Mouse (Mus musculus): Measurements from ENCODE around the gene Cacna2d2. TPM values are rescaled to one million over a fixed set of nuclear protein-coding genes. Genes with fewer than 3 reads are reported as not detected.

The Cacna2d2 gene
- total and polyA plus RNA-seq, 3 experiments = 6.9 to 12.1 (median 7.1) TPM

- DNase-seq = no peak
Observed at GRCm38 (mm10) chr9:107456667-107457066, 57.3 kb downstream of the Cacna2d2 start.

- DNase-seq = no peak
Observed at GRCm38 (mm10) chr9:107462907-107463306, 63.5 kb downstream of the Cacna2d2 start.

- peak; percentile 86 for DNase-seq
Observed at GRCm38 (mm10) chr9:107463509-107463908, 64.1 kb downstream of the Cacna2d2 start.

DNA sequence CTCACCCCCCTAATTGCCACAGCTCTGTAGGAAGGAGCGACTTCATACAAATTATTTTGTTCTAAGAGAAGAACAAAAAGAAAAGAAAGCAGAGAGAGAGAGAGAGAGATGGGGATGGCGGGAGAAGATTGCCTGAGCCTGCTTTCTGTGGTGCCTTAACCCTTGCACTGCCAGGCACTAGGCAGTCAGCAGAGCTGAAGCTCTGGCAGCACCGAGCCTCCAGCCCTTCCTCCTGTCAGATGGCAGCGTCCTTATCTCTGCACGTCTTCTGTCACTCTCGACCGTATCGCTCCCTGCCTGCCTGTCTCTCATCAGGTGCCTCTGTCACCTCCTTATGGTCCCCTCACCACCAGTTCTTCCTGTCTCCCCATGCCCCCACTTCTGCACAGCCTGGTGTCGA lies 64.7 kb downstream of the Cacna2d2 start:
- no peak for DNase-seq

DNA sequence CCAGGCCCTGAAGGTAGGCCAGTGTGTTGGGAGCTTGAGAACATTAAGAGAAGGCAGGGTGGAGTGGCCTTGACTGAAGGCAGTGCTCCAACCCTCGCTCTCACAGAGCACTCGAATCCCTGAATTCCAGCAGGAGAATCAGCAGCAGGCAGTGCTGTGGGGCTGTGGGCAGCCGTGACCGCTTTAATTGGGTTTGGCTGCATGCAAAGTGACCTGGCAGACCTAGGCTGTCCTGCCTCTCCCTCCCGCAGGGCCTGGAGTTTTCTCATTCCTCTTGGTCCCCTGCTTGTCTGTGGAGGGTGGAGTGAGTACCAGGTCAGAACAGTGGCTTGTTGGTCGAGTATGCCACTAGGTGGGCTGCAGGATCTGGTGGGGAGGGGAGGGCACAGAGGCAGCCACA lies 66.2 kb downstream of the Cacna2d2 start:
- no peak for DNase-seq

DNA sequence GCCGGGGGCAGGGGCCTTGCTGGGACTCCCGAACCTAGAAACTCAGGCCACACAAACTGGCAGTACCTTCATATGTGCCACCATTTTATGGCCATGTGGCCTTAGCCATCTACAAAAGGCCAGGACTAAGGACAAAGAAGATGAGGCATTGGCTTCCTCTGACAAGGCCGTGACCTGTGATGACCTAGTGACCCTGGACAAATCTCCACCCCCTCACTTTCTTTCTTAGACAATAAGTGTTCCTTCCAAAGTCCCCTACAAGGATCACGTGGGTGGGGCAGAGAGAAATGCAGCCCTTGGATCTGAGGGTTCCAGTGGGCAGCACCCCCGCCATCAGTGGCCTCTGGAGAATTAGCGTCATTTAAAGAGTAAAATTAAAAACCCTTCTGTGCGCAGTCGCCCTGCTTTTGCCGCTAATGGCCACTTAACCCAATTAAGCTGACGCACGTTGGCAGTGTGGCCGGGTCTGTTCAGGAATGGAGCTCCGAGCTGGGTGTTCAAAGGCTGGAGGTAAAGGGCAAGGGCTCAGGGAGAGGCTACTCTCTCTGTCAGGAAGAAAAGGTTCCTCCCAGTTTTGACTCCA lies 69.9 kb downstream of the Cacna2d2 start:
- peak; percentile 20 for DNase-seq

DNA sequence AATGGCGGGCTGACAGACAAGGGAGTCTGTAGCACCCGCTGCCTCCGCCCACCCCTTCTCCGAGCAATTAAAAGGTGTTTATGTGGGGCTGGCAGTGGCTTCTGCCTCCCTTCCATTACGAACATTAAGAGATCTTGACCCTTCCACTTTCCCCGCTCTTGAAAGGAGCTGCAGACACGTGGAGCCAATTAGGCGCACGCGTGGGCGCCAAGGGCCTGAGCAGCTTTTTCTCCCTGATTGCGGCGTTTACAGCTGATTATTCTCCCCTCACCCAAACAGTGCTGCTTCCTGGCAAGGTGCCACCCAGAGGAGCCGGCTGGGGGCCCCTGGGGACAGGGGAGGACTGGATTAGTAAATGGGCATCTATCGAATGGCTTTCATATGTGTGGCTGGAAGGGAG lies 71.0 kb downstream of the Cacna2d2 start:
- no peak for DNase-seq

GRCm38 (mm10) chr9:107474016-107474415 lies 74.6 kb downstream of the Cacna2d2 start:
- DNase-seq = no peak

DNA sequence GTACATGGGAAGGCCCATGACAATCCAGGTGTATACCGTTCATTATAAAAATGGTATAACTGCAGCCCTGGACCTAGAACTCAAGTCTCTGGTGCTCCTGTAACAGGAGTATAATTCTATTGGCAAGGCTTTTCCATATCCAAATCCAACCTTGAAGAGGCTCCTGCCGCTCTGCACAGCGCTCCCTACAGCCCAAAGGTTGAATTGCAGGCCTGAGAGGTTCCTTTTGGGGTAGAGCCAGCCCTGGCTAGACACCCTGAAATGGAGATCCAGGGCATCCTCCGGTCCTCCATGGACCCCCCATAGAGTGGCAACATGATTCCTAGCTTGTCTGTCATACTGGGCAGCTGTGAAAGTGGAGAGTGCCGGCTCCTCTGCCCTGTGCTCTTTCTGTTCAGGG lies 79.6 kb downstream of the Cacna2d2 start:
- no peak for DNase-seq

DNA sequence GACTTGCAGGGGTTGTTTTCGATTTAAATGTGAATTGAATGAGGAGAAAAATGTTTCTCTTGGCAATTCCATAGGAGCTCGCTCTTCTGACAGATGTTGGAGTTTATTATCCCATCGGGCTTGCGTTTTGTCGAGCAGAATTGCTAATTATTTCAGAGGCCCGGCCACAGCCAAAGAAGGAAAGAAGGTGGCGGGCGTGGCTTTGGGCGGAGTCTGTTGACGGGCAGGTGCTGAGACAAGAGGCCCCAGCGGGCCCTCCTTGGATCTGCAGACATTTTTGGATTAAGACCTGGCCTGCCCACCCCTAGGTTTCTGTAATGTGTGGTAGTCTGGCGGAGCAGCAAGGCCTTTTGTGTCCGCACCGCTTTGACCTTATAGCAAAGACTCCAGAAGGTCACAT lies 80.2 kb downstream of the Cacna2d2 start:
- no peak for DNase-seq

GRCm38 (mm10) chr9:107480477-107481069 lies 81.2 kb downstream of the Cacna2d2 start:
- no peak for DNase-seq

DNA sequence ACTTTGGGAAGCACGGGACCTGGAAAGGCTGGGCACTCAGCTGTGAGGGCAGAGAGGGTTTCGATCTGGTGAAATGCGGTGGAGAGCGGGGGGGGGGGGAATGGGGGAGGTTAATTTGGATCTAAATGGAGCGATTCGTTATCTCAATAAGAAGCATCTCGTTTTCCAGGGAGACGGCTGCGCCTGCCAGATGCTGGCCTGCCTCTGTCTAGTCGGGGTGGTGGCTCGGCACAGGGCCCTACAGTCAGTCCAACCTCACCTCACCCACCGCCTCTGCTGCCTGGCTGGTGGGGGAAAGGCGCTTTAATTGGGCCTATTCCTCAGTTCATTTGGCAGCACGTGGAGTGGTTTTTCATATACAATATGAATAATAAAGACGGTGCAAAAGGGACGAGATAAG lies 81.9 kb downstream of the Cacna2d2 start:
- DNase-seq = no peak

GRCm38 (mm10) chr9:107482004-107482403 lies 82.6 kb downstream of the Cacna2d2 start:
- DNase-seq = no peak

DNA sequence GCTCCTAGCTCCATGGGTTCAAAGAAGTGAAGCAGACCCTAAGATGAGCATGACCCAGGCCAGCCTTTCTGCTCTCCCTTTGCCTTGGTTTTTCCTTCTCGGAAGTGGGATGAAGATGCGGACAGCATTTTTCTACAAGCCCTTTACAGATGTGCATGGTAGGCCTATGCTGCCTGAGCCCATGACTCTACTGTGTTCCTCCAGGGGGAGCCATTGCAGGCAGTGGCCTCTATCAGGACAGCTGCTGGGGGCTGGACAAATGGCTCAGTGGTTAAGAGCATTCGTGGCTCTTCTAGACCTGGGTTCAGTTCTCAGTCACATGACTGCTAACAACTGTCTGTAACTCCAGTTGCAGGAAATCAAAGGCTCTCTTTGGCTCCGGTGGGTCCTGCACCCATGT lies 83.4 kb downstream of the Cacna2d2 start:
- DNase-seq = no peak

- DNase-seq = no peak
Observed at GRCm38 (mm10) chr9:107483714-107484113, 84.3 kb downstream of the Cacna2d2 start.

GRCm38 (mm10) chr9:107484302-107484701 lies 84.9 kb downstream of the Cacna2d2 start:
- DNase-seq = no peak

- DNase-seq = no peak
Observed at GRCm38 (mm10) chr9:107484766-107485165, 85.4 kb downstream of the Cacna2d2 start.

DNA sequence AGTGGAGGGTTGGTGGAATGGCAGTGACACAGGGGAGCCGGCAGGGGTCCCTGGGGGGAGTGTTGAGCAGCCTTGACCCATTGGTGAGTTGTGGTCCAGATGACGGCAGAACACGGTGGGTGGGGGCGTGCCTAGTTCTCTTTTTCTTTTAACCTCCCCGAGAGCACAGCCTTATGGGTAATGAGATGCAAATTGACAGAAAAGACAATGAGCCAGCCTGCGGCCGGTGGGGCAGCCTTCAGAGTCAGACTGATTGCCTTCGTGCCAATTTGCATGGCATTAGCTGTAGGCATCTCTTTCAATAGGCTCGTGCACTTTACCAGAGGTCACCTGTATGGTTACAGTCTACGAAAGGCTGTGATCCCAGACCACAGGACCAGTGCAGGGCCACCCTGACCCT lies 86.7 kb downstream of the Cacna2d2 start:
- no peak for DNase-seq

- DNase-seq = peak; percentile 19
Observed at GRCm38 (mm10) chr9:107486507-107487225, 87.3 kb downstream of the Cacna2d2 start.

DNA sequence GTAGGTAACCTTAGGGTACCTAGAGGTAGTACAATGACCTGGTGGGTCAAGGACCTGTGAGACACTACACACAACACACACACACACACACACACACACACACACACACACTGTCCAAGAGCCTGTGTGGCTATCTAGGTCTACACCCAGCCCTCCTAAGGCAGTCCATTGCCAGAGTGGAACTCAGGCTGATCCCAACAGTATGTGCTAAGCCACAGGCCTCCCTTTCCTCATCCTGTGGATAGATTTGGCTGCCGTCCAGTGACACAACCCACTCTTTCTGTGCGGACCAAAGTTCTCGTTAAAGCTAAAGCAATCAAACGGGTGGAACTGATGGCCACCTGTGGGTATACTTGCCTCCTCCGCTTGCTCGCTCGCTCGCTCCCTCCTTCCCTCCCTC lies 90.7 kb downstream of the Cacna2d2 start:
- DNase-seq = no peak

GRCm38 (mm10) chr9:107490625-107491024 lies 91.2 kb downstream of the Cacna2d2 start:
- DNase-seq = no peak

DNA sequence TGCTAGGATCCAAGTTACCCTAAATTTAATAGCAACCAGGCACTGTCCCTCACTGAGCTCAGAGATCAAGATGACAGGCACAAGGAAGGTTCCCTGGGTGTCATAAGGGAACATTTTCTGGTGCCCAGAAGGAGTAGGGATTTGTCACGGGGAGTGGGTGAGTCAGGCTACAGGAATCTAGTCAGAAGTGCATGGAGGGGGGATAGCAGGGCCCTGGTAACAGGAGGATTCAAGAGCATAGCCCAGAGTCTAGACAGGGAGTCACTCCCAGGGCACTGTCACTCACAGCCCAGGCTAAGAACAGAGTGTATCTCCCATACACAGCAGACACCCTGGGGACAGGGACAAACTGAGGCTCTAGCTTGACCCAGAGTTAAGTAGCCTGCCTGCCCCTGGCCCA lies 94.1 kb downstream of the Cacna2d2 start:
- no peak for DNase-seq

DNA sequence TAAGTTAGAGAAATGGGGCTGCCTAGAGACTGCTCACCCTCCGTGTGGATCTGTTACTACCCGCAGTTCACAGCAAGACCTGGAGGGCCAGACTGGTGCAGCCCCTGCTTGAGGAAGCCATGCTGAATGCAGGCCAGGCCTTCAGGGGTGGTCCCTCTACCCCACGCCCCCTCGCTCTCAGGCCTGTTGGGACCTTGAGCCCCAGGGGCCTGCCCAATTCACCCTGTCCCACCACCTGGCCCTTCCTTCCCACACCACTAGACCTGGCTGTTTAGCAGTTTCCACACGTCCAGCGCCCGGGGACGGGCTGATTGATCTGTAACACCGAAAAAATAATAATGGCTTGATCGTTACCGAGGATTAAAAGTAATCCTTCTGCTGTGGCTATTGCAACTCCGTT lies 94.8 kb downstream of the Cacna2d2 start:
- DNase-seq = no peak

- DNase-seq = no peak
Observed at GRCm38 (mm10) chr9:107496359-107496758, 96.9 kb downstream of the Cacna2d2 start.
